Mouse (Mus musculus): ENCODE data around the gene Gfod1. TPM values are rescaled to one million over a fixed set of nuclear protein-coding genes. Genes with fewer than 3 reads are reported as not detected.
A peak's percentile ranks its signal among the peaks of the same experiment; 100 is the strongest.

The Gfod1 gene
- polyA plus RNA-seq, 1 experiment = 3.6 TPM

- no peak for DNase-seq (ENCODE audit: low spot score)
Observed at GRCm38 (mm10) chr13:43203234-43203633, 100.7 kb downstream of the Gfod1 start.

GRCm38 (mm10) chr13:43202351-43202750 is 101.6 kb downstream of the Gfod1 start:
- DNase-seq (ENCODE audit: low spot score) = no peak

- no peak for DNase-seq (ENCODE audit: low spot score)
Observed at GRCm38 (mm10) chr13:43201033-43201432, 102.9 kb downstream of the Gfod1 start.

- DNase-seq (ENCODE audit: low spot score) = no peak
Observed at GRCm38 (mm10) chr13:43200473-43200872, 103.5 kb downstream of the Gfod1 start.

DNA sequence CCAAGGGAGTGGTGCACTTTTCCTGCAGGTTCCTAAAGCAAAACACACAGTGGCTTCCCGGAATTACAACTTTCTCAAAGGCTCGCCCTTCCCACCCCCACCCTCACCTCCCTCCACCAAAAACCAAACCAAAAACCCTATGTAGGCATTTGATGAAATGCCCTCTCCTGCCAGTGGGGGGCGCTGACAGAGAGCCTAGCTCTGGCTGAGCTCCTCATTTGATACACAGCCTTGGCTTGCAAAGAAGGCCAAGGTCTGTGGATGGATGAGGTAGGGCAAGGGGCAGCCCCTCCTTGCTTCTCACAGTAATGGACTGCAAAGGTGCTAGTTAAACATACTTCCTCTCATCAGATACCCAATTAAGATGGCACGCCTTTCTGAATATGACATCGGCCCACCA is 104.2 kb downstream of the Gfod1 start:
- DNase-seq (ENCODE audit: low spot score) = no peak

- DNase-seq (ENCODE audit: low spot score) = no peak
Observed at GRCm38 (mm10) chr13:43199282-43199681, 104.7 kb downstream of the Gfod1 start.

- DNase-seq (ENCODE audit: low spot score) = no peak
Observed at GRCm38 (mm10) chr13:43197187-43197586, 106.8 kb downstream of the Gfod1 start.

DNA sequence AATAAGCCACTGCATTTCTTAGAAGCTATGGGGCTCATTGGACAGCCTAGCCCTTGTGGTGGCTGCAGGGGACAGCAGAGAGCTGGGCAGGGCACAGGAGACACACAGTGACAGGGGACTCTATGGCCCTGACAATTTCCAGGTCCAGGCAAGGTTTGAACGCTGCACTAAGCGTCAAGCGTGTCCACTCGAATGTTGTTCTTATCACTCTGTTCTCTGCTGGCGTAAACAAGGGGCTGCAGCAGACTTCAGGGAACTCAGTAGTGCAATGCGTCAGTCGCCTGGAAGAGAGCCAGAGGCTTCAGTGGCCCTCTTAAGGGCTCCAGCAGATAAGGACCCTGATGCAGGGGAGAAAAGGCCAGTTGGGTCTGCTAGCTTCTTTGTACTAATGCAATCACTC is 108.0 kb downstream of the Gfod1 start:
- DNase-seq (ENCODE audit: low spot score) = no peak

DNA sequence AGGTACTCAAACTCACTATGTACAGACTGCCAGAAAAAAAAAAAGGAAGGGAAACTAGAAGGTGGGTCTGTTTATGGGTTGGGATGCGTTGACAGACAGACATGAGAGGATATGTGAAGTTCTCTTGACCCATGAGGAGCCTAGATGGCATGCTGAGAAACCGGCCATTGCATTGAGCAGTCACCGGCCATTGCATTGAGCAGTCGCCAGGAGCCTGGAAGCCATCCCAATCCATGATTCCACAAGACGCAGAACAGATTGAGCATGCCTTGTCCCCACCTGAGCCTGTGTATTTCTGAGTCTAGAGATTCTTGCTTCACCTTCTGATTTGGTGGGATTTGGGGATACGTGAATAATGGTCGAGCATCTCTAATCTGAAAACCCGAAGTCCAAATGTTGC is 110.0 kb downstream of the Gfod1 start:
- no peak for DNase-seq (ENCODE audit: low spot score)

GRCm38 (mm10) chr13:43193266-43193665 is 110.7 kb downstream of the Gfod1 start:
- no peak for DNase-seq (ENCODE audit: low spot score)

DNA sequence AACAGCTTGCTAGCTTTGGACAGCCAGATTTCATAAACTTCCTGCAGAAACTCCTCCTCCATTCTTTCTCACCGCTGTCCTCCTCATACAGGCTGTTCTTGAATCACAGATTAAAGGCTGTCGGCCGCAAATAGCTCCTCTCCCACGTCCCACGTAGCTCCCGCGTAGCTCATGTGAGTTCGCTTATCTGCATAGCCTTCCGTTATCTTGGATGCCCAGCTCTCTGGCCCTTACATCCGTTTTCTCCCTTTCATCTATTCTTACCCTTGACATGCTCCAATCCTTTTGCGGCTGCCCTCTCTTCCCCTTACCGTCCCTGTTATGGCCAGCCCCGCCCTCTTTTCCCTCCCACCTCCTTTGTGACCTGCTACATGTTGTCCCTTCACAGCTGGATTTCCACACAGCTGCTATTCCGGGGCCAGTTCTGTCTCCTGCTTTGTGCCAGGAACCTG is 112.2 kb downstream of the Gfod1 start:
- DNase-seq (ENCODE audit: low spot score) = no peak

DNA sequence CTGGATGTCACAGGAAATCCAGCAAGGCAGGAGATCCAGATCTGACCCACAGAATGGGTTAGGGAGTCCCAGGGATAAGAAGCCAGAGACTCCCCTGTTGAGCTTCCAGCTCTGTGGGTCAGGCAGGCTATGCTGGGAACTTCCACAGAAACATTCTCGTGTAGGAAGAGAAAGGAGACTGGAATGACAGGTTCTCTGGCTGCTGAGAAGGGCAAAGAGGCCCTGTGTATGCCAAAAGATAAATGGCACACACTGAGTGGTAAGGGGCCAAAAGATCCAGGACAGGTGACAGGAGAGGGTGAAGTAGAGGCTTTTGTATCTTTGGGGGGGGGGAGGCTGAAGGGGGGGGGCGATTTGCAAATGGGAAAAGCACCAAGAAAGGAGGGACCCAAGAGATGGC is 112.7 kb downstream of the Gfod1 start:
- DNase-seq (ENCODE audit: low spot score) = no peak

GRCm38 (mm10) chr13:43187736-43188135 is 116.2 kb downstream of the Gfod1 start:
- DNase-seq (ENCODE audit: low spot score) = no peak

- no peak for DNase-seq (ENCODE audit: low spot score)
Observed at GRCm38 (mm10) chr13:43183248-43184055, 120.5 kb downstream of the Gfod1 start.

DNA sequence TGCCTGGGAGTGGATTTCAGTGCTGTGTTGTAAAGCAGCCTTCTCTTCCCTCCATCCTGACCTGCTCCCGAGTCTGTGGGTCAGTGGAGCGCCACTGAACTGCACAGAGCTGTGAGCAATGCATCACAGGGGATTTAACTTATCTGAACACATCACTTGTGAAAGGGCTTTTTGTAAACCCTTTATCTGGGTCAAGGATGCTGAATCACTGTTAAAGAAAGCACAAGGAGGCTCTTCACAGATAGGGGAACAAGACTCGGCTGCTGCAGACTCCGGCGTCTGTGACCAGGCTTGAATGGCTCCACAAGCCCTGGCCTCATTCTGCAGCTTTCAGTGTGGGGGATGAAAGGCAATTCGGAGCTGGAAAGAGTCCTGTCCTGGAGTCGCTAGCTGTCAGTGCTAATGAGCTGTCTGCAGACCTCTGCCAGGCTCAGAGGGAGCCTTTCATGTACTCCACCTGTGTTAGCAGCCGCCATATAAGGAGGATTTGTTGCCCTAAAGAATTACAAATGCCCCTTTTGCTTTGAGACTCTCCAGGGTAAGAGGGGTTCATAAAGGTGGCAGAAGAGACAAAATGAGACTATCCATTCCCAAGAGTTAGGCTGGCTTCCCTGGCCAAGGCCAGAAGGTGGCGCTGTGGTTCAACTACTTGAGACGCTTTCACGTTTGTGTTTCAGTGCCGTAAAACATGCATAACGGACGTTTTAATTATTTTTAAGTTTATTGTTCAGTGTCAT is 121.3 kb downstream of the Gfod1 start:
- peak; percentile 68 for DNase-seq (ENCODE audit: low spot score)

GRCm38 (mm10) chr13:43181104-43181503 is 122.9 kb downstream of the Gfod1 start:
- DNase-seq (ENCODE audit: low spot score) = no peak

GRCm38 (mm10) chr13:43177317-43177716 is 126.7 kb downstream of the Gfod1 start:
- no peak for DNase-seq (ENCODE audit: low spot score)

DNA sequence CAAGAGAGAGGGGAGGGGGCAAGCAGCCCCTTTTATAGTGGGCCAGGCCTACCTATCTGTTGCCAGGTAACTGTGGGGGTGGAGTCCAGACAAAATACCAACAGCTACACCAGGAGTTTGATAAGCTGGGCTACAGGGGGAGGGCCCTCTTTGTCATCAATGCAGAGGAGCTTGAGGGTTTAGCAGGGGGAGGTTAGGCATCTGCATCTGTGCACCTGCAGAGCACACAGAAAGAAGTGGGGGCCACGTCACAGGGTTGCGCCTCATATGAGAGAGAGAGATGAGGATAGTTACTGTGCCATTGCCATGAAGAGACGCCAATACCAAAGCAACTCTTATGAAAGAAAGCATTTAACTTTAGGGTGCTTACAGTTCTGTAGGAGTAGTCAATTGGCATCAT is 127.3 kb downstream of the Gfod1 start:
- no peak for DNase-seq (ENCODE audit: low spot score)

DNA sequence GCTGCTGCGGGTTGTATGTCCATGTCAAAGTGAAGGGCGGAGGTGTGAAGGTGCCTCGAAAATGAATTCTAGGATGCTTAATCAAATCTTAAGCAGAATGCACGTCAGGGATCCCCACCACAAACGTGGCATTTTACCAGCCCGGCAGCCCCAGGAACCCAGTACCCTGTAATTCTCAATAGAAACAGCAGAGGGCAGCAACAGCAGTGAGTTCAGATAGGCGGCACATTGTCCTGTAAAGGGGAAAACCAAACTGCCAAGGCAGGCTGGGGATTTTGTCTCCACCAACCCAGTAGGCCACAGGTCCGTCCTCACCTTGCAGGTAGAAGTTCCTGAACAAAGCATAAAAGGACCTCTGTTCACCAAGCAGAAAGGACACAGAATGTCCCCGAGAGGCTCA is 130.7 kb downstream of the Gfod1 start:
- peak; percentile 45 for DNase-seq (ENCODE audit: low spot score)

- no peak for DNase-seq (ENCODE audit: low spot score)
Observed at GRCm38 (mm10) chr13:43172036-43172713, 131.8 kb downstream of the Gfod1 start.

DNA sequence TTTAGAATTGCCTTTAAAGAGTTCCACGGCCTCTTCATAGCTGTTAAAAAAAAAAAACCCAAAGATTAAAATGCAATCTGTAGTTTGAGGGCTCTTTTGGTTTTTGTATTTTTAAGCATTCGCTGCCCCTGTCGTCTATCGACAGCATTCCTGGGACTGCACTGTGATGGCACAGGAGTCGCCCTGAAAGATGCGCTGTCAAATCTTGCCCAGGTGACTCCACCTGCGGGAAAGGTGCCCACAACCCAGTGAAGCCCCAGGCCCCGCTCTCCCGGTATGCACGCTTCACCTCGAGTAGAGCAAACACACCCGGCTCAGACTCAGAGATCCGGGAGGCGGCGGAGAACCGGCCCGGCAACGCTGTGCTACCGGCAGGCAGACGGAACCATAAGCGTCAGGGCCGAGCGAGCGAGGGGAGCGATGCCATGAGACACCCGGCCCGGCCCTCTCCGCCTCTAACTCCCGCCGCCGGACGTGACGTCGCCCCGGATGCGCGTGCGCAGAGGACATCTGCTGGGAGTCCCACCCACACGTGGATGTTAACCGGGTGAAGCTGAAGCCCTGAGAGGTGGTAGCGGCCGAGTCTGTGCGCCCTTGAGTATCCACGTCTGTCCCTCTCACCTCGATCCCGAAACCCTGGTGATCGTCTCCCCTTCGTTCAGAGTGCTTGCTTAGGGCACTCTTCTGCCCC is 132.8 kb downstream of the Gfod1 start, which contains the start of gene Tbc1d7:
TSS of gene Tbc1d7 (minus strand) at position 482 of the 691 bp plus-strand sequence.
- DNase-seq (ENCODE audit: low spot score) = peak; percentile 99

- no peak for DNase-seq (ENCODE audit: low spot score)
Observed at GRCm38 (mm10) chr13:43167721-43168120, 136.3 kb downstream of the Gfod1 start.

Data from urinary bladder, adult 2 months (tissue).